13 mouse cellular contexts compared by ENCODE assay signal in the genomic region with DNA sequence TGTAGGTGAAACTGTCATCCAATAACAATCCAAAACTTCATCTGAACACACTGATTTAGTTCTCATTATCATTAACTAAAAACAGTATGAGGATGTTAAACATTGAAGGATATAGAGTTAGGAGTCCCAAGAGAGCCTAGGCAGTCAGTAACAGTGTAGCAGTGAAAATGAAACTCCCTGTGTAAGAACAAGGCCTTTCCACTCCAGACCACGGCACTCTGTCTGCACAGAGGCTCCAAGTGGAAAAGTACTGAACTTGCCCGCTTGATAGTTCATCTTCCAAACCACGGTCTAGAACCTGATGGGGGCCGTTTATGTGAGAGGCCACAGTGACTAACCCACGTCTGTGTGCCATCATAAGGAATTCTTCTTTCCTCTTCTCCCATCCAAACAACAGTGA.
DNase-seq lines count a peak whose midpoint lies in the region; ATAC-seq and TF ChIP-seq lines count a peak whose summit lies in the region.
"Had no signal": no experiment of that assay in that cellular context is flagged by ENCODE, and none has a peak within 500 bp of the region (broad histone marks: within the 10 kb centered on the region; RNA-seq: fewer than 3 reads in every experiment).

No protein-coding gene starts in this region.

- H3K27me3 ChIP-seq in kidney, embryonic 14.5 days (ENCODE audit: control insufficient read depth, insufficient read depth, low read length), result no peaks in the 10 kb centered on the region
- no peaks in the 10 kb centered on the region for H3K27me3 ChIP-seq in stomach, postnatal 0 days (ENCODE audit: control insufficient read depth, insufficient read depth, low read length)
- no peaks in the 10 kb centered on the region for H3K27me3 ChIP-seq in midbrain, embryonic 11.5 days (ENCODE audit: control insufficient read depth, insufficient read depth, low read length)
- H3K27me3 ChIP-seq: embryonic facial prominence, embryonic 13.5 days; Patski had no signal

- no peaks in the 10 kb centered on the region for H3K36me3 ChIP-seq in kidney, embryonic 14.5 days (ENCODE audit: control insufficient read depth, insufficient read depth, low read length)
- H3K36me3 ChIP-seq in stomach, postnatal 0 days (ENCODE audit: control insufficient read depth, insufficient read depth, low read length), result no peaks in the 10 kb centered on the region
- no peaks in the 10 kb centered on the region for H3K36me3 ChIP-seq in midbrain, embryonic 11.5 days (ENCODE audit: control insufficient read depth, insufficient read depth, low read length)
- H3K36me3 ChIP-seq: embryonic facial prominence, embryonic 13.5 days had no signal

- TF ChIP-seq EP300 in stomach, postnatal 0 days (optimal IDR thresholded peaks at IDR 0.05), result no peak

- no peak overlapping the region for H3K4me2 ChIP-seq in kidney, embryonic 14.5 days (replicated peaks; ENCODE audit: low read depth, low read length)
- no peak overlapping the region for H3K4me2 ChIP-seq in stomach, postnatal 0 days (replicated peaks; ENCODE audit: low read depth)
- H3K4me2 ChIP-seq in midbrain, embryonic 11.5 days, result no peak overlapping the region
- H3K4me2 ChIP-seq: embryonic facial prominence, embryonic 13.5 days had no signal

- no peak overlapping the region for H3K4me3 ChIP-seq in kidney, embryonic 14.5 days (ENCODE audit: low read length)
- no peak overlapping the region for H3K4me3 ChIP-seq in stomach, postnatal 0 days (ENCODE audit: low read depth, low read length)
- H3K4me3 ChIP-seq in midbrain, embryonic 11.5 days (ENCODE audit: low read depth, low read length), result no peak overlapping the region
- H3K4me3 ChIP-seq: embryonic facial prominence, embryonic 13.5 days; left cerebral cortex, adult 2 months had no signal

- intact Hi-C loops in heart, postnatal 10 days (cut with DNase I), result loop anchor here (10.0 kb wide), 1 partner anchor 205 kb away; no protein-coding TSS in a partner anchor

- peak overlapping the region; percentile 61; the same call in 1 of the 2 replicates for H3K27ac ChIP-seq in kidney, embryonic 14.5 days (ENCODE audit: low read depth, low read length)
- peak overlapping the region; percentile 41; the same call in 1 of the 2 replicates for H3K27ac ChIP-seq in stomach, postnatal 0 days (replicated peaks)
- no peak overlapping the region for H3K27ac ChIP-seq in midbrain, embryonic 11.5 days (ENCODE audit: low read depth, low read length)
- H3K27ac ChIP-seq: left cerebral cortex, adult 2 months had no signal

- ATAC-seq in kidney, embryonic 14.5 days (ENCODE audit: low FRiP score, low TSS enrichment), result no peak
- no peak for ATAC-seq in stomach, postnatal 0 days (ENCODE audit: low FRiP score, low TSS enrichment)
- no peak for ATAC-seq in midbrain, embryonic 11.5 days (ENCODE audit: low FRiP score)
- ATAC-seq: forebrain, embryonic 14.5 days; Patski had no signal

- WGBS in kidney, embryonic 14.5 days, result 66% methylated on average over 5 of the region's 5 CpGs
- WGBS in stomach, postnatal 0 days, result 76% methylated on average over 5 of the region's 5 CpGs
- WGBS in midbrain, embryonic 11.5 days, result 89% methylated on average over 5 of the region's 5 CpGs

- H3K4me1 ChIP-seq in kidney, embryonic 14.5 days (ENCODE audit: control insufficient read depth, insufficient read depth, low read length), result no peaks in the 10 kb centered on the region; the same call in 1 of the 2 replicates
- H3K4me1 ChIP-seq in stomach, postnatal 0 days (replicated peaks; ENCODE audit: control insufficient read depth, insufficient read depth), result no peaks in the 10 kb centered on the region
- H3K4me1 ChIP-seq in midbrain, embryonic 11.5 days (ENCODE audit: control insufficient read depth, insufficient read depth, low read length), result no peaks in the 10 kb centered on the region

- TF ChIP-seq CTCF in stomach, postnatal 0 days (IDR thresholded peaks at IDR 0.05; ENCODE audit: low read depth), result no peak

- H3K9me3 ChIP-seq in kidney, embryonic 14.5 days (ENCODE audit: control insufficient read depth, low read length), result no peaks in the 10 kb centered on the region
- no peaks in the 10 kb centered on the region for H3K9me3 ChIP-seq in stomach, postnatal 0 days (ENCODE audit: control insufficient read depth, low read length)
- H3K9me3 ChIP-seq in midbrain, embryonic 11.5 days (ENCODE audit: control insufficient read depth, low read length), result no peaks in the 10 kb centered on the region

- no peak overlapping the region for H3K9ac ChIP-seq in kidney, embryonic 14.5 days (ENCODE audit: low read depth, low read length)
- no peak overlapping the region for H3K9ac ChIP-seq in stomach, postnatal 0 days (ENCODE audit: low read length)
- H3K9ac ChIP-seq in midbrain, embryonic 11.5 days (ENCODE audit: low read length), result no peak overlapping the region
- H3K9ac ChIP-seq: embryonic facial prominence, embryonic 13.5 days had no signal

- peak; percentile 91 for DNase-seq in heart, adult 11 months
- no peak for DNase-seq in heart, postnatal 10 days
- peak; percentile 14 for DNase-seq in lung, postnatal 36 days
- DNase-seq in lung, postnatal 4 days, result no peak
- no peak for DNase-seq in stomach, postnatal 0 days (ENCODE audit: low spot score)
- no peak for DNase-seq in midbrain, embryonic 11.5 days (ENCODE audit: low spot score, missing footprints)
- no peak for DNase-seq in left cerebral cortex, adult 8-10 months (ENCODE audit: low spot score in 2 of 2)
- DNase-seq: cerebellum, adult 9-10 months had no signal

Comparison
In these comparisons a context has a peak if more than half of its experiments do, and no peak if none do; other contexts are left out.
1. DNase-seq: peak in heart, adult 11 months (single experiment) and lung, postnatal 36 days (single experiment); none in heart, postnatal 10 days (0 of 2), lung, postnatal 4 days (0 of 2), stomach, postnatal 0 days (single experiment), midbrain, embryonic 11.5 days (single experiment) and left cerebral cortex, adult 8-10 months (0 of 2).